Mouse (Mus musculus) bone marrow, adult 2 months (tissue): ENCODE data around the gene Col6a6.

Experiments
- CTCF ChIP-seq: fragments of 200-500 bp; IDR thresholded peaks from 2 replicates; pipeline ENCODE4 v1.5.1; 2011; ENCODE audit warnings: low read length, control low read depth; ENCODE audit not compliant: control insufficient read depth, insufficient read depth
- POLR2A ChIP-seq: fragments of 200-500 bp; IDR thresholded peaks from 2 replicates; pipeline ENCODE4 v1.6.1; 2011; ENCODE audit warnings: low read depth, mild to moderate bottlenecking, control low read depth, low read length, borderline replicate concordance; ENCODE audit not compliant: control insufficient read depth

DNA sequence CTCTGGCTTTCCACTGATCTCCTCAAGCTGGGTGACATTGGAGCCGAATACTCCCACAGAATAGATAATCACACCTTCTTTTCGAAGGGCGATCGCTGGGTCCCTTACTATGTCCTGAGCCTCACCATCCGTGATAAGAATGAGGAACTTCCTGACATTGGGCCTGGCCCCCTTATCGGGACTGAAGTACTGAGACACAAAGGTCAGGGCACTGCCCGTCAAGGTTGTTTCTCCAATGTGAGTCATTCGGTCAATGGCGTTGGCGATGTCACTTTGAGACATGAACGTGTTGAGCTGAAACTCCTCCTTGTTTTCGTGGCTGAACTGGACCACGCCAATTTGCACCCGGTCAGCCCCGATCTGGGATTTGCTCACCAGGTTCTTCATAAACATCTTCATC, 47.3 kb downstream of the Col6a6 start:
- TF ChIP-seq CTCF, result no peak
- TF ChIP-seq POLR2A, result no peak
